Mouse (Mus musculus): ENCODE measurements around the gene Sfmbt1.

Gene Sfmbt1

DNA sequence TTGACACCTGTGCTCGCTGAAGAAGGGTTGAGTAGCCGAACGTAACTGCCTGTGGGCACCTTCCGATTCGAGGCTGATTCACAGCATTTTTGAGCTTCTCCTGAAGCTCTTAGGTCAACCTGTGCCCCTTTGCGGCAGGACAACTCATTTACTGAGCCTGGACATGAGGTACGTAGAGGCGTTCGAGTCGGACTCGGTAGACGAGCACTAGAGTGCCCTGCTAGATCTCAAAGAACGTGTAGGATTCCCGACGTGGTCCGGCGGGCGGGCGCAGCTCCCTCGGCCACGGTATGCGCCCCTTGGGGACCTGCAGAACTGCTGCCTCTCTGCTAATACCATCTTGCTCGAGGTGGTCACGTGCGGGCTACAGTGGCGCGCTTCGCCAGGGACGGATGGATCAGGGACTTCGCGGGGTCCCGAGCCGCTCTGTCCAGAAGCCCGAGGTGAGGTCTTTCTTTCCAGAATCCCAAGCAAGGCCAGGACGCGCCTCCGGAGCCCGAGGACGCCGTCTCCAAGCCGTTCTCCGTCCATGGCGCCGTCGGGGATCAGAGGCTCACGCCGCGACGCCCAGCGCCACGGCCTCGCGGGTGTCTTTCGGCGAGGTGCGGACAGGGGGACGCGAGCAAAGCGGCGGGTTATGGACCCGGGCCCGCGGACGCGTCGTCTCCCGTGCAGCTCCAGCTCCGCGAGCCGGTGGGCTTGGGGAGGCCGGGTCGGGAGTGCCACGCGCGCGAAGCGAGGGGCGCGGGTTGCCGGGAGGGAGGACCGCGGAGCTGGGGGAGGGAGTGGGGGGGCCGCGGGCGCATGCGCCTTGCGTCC, at the start of gene Sfmbt1:
Gene Sfmbt1 (plus strand): TSS at position 51 of the 819 bp plus-strand sequence.
- DNase-seq = peak; percentile 33 to 67

DNA sequence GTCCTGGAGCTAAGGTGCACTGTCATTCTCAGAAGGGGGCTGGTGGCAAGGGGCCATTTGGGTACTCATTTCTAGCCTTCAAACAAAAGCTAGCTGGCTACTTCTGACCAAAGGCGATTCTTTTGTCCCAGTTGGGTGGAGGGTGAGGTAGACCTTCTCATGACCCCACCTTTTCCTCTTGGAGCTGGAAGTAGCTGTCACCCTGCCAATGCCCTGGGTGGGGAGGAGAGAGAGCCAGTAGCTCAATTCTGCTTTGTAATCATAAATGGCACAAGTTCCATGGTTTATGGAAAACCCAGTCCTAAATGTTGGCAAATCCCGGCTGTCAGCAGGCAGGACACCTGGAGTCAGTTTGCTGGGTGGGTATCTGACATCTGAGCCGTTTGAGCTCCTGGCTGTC, 48.6 kb upstream of the Sfmbt1 start:
- peak; percentile 60 to 69 for DNase-seq

DNA sequence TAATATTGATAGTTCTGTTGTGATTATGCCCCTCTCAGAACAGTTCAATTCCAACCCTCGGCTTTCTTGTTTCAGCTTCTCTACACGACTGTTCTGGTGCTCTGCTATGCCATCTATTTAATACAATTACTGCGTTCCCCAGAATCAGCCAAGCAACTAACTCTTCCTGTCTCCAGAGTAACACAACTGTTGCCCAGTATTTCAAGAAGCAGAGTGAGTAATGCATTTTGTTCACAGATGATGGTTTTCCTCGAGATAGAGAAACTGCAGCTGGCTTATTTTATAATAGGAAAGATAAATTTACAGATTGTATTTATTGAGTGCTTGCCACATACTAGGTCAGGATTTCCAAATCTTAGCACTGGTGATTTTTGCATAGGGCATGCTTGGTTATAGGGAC, 48.0 kb upstream of the Sfmbt1 start:
- no peak for DNase-seq

DNA sequence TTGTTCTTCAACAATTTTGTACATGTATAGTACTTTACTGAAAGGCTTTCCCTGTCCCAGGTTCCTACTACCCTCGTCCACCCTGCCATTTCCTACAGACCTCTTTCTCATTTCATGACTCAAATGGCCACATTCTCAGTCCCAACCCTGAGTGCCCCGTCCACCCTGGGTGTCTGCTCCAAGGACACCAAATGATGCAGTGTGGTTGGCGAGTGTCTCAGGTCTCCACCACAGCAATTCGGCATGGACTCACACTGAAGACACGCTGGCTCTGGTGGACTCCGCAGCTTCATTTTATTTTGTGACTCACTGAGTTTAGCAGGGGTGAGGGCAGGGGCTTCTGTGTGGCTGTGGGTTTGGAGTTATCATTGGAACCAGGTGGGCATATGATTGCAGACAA, 44.5 kb upstream of the Sfmbt1 start:
- no peak for DNase-seq

DNA sequence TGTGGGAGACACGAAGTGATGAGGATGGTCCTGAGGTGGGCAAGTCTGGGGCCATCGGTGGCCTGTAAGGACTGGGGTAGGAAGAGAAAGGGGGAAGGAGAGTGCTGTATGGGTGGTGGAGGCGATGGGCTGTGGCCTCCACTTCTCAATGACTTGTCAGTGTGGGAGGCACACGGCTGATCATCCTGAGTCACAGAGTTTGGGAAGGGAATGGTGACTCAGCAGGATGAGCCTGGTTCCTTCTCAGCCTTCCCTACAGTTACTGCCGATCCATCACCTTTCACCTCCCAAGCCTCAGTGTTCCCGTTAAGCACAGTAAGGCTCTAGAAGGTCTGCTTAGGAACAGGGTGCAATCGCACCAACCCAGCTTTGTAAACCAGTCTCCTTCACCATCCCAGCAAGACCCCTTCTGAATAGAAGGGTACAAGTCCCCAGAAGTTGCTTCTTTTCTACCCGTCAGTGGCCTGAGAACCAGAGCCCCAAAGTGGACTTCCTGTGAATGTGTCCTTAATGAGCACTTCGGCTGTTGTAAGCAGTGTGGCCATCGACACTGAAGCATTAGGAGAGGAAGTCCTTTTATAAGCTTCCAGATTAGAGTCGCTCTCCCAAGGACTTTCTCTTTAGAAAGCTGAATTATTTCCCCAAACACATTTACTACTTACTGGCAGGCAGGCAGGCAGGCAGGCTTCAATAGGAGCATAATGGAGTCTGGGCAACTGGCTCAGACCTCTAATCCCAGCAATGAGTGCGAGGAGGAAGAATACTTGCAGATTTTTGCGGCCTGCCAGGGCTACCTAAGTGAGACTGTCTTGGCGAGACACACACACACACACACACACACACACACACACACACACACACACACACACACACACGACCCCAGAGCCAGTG, 43.3 kb upstream of the Sfmbt1 start:
- no peak for DNase-seq

DNA sequence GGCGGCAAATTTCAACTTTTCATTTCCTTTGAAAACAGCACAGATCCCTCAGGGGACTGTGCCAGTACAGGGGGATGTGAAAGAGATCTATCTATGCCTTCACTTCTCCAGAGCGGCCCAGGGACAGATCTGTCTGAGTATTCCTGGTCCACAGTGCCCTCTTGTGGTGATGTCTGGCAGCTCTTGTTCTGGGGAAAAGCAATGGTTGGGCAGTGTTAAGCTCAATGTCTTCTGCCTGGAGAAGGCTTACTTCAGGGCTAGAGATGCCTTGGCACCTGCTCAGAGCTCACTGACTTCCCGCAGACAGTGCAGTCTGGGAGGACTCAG, 42.7 kb upstream of the Sfmbt1 start:
- DNase-seq = peak; percentile 86 to 93

DNA sequence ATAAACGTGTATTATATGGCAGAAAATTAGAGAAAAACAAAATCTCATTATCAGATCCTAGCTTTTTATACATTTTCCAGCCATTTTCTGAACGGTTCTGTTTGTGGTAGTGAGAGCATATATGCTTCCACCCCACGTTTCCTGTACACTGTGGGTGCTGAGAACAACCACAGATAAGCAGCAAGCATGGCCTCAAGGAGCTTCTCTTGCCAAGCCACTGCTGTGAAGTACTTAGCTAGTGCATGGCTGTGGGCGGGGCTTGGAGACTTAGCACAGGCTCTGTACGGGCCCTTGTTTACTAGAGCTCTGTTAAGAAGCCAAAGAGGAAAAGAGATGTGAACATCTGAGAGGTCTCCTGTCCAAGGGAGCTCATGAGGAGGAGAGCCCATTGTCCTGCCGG, 39.7 kb upstream of the Sfmbt1 start:
- no peak for DNase-seq

DNA sequence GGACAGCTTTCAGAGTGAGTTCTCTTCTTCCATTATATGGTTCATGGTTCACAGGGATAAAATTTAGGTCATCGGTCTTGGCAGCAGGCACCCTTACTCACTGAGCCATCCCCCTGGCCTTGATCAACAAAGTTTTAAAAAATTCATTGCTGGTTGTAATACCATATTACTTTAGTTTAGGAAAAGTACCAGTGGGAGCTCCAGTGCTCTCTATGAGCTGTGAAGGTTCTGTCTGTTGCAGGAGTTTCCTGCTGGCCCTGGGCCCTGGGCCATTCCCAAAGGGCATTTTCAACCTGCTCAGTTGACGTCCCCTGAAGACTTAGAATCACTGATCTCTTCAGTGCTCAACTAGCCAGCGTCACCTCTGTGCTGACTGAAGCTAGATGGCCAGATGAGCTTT, 32.5 kb upstream of the Sfmbt1 start:
- DNase-seq = no peak

DNA sequence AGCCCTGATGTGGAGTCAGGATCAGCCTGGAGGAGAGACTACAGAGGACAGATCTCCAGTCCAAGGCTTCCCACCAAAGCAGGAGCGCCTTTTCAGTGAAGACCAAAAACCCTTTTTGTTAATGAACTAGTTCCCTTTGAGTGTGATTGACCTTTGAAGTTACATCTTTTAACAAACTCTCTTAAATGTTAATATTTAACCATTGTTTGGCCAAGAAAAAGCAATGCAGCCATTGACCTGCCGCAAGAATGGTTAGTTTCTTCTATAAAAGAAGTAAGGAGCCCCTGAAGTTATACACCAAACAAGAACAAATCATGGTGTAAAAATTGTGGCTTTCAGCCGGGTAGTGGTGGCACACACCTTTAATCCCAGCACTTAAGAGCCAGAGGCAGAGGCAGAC, 24.0 kb upstream of the Sfmbt1 start:
- DNase-seq = peak in 1 of 2 experiments; percentile 32

DNA sequence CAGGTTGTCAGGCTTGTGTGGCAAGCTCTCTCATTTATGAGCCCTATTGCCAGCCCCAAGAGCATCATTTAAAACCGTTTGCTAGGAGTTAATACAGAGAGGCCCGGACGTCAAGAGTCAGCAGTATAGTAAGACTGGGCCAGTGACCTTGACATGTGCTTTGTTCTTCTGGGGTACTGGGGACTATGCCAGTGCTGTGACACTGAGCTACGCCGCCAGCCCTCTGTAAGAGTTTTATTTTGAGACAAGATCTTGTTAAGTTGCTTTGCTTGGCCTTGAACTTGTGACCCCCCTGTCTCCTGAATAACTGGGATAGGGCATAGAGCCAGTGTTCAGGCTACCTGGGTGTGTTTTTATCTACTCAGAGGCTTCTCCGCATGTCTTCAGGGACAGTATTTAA, 22.2 kb upstream of the Sfmbt1 start:
- DNase-seq = no peak

DNA sequence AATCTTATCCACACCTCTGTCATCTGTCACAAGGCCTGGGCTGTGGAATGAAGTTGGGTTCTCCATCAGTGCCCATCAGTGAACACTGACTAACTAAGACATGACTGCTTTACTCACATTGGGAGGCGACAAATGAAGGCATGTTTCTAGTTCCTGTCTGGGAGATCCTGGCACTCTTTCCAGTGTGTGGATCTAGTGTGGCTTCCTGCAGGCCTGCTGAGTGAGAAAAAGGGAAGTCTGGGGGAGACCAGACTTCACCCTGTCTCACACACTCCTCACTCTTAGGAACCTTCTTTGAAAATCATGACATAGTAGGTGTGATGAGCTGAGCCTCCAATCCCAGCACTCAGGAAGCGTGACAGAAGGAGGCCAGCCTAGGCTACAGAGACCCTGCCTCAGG, 19.9 kb upstream of the Sfmbt1 start:
- no peak for DNase-seq

DNA sequence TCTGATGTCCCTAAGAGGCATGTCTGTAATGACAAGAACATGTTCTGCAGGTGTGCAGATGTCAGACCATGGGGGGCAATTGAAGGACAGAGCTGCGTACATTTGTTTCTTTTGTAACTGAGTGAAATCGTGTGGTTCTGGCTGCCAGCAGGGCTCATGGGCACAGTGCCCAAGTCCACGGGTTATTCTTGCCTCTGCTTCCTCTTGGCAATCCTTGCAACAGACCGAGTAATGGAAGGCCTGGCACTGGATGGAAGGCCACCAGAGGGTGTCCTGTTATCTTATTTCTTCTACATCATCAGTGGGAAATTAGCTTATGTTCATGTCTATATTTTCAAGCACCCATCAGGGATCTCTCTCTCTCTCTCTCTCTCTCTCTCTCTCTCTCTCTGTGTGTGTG, 19.0 kb upstream of the Sfmbt1 start:
- DNase-seq = peak; percentile 87 to 93

DNA sequence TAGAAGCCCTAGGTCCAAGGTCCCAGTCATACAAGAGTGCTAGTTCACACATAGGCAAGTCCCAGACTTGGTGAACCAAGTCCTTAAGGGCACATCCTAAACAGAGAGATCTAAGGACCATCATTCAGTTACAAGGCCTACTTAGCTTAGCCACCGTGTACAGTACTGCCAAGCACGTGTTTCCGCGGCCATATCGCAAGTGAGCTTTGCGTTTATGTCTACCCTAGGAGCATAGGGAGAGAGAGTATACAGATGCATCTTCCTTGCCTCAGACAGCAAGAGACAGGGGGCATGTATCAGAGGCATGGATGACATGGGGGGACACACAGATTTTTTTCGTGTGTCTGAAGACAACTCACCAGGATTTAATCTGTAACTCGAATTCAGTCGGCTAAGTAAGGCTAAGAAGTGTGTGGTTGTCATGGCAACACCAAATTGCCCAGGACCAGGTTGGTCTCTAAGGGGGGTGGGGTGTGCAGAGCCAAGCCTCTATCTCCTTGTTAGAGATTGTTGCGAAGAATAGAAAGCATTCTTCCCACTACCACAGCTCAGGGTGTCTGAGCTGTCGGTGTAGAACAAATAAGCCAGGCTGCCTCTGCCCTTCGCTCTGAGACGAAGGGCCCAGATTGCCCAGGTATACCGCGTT, 17.1 kb upstream of the Sfmbt1 start:
- no peak for DNase-seq

DNA sequence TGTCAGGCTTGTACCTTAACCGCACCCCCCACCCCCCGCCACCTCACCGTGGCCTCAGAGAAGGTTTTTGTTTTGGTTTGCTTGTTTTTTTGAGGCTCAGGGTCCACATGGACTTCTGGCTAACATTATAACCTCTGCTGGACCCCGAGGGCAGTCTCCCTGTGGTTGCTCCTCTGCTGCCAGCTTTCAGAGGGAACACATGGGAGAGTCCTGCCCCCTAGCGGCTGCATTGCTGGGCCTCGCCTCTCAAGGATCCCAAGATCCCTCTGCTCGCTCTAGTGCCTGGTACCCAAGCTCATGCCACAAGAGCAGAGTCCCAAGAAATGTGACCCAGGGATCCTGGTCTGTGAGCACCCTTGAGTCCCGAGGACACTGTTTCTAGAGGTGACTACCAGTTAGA, 15.0 kb upstream of the Sfmbt1 start:
- DNase-seq = peak; percentile 58 to 86

DNA sequence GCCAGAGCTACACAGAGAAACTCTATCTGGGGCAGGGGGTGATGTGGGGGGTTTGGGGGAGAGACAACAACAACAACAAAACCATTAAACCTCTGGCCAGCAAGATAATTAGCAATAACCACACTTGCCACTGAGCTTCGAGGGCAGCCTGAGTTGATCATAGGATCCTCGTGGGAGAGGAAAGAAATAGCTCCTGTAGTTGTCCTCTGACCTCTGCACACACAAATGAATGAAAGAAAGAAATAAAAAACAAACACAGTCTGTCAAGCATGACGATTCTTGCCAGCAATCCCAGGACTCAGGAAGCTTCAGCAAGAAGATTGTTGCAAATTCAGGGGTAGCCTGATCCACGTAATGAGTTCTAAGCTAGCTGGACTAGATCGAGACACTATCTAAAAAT, 12.1 kb upstream of the Sfmbt1 start:
- DNase-seq = peak; percentile 26 to 49

DNA sequence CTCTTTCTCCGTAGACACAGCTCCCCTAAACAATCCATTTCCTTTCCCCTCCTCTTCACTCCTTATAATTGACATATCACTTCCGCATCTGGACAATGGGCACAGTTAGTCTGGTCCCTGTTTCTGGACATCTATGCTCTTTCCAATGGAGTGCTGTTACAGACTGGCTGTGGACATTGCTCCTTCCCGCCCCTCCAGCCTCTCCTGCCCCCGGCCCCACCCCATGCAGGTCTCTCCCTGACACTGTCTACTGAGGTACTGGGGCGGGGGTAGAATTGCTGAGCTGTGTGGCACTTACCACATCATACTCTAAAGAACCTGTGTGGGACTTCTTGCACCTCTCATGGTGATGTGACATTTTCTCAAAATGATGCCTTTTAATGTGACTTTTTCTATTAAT, 11.6 kb upstream of the Sfmbt1 start:
- DNase-seq = no peak

DNA sequence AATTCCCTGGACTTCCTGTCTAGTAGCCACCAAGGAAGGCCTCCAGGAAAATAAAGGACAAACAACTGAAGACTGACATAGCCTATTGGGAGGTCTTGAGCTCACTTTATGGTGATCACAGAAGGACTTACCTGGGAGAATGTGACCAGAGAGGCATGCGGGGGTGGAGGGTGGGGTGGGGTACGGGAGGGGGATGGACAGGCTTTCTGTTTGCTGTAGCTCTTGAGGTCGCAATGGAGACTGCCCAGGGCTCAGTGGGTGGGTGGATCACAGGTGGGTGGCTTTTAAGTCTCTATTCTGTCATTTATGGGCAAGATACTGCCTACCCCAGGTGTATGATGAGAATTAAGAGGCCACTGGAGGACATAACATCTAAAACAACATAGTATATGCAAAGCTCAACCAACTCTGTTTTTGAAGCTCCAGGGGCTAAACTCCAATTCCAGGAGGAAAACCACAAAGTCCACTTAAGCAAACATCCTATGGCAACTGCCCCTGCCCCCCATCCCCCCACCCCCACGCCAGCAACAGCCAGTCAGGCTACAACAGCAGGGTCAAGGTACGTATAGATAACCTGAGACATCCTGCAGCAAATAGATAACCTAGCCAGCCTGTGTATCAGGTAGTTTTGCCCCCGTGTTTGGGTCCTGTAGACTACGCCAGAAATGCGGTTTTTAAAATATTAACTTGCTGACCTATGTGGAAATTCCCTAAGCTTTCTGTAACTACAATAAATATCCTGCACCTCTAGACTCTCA, 10.4 kb upstream of the Sfmbt1 start:
- no peak for DNase-seq

DNA sequence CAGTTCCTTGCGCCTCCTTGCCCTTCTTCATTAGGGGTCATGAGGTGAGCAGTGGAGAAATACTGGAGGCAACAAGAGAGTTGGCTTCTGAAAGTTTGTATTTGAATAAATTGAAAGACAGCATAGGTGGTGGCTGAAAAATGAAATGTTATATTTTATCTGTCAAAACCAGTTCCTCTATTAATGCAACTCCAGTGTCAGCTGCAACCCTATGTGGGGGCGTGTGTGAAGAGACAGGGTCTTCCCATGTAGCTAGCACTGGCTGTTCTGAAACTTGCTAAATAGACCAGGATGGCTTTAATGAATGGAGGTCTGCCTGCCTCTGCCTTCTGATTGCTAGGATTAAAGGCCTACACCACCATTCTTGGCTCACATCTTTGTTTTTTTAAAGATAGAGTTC, 2.8 kb upstream of the Sfmbt1 start:
- no peak for DNase-seq

DNA sequence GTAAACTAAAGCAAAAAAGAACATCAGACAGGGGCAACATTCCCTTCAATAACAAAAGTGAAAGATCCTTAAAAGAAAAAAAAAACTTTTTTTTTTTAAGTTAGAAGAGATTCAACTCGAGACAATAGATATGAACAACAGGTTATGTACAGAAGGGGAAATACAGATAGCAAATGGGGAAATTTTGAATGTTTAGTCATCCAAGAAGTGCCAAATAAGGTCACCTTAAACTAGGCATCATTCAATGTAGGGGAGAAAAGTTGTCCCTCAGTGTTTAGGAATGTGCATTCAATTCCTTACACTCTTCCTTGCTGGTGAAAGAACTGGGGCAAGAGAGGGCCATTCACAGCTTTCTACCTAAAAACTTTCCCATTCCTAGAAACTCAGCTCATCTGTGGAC, 880 bp upstream of the Sfmbt1 start:
- no peak for DNase-seq

DNA sequence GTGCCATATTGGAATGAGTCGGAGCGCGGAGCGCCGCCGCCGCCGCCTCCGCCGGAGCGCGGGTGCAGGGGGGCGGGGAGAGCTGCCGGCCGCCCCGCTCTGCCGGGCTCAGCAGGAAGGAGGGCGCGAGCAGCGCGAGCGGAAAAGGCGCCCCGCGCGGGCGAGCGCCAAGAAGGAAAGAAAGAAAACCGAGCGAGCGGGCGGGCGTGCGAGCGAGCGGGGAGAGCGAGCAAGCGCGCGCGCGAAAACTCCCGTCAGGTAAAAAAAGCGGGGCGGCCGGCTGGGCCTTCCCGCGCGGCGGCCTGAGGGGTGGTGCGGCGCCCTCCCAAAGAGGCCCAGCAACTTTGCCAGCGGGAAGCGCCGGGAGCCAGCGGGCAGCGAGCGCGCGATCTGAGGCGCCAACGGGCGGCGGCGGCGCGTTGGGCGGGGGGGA, 985 bp downstream of the Sfmbt1 start:
- DNase-seq = peak; percentile 82 to 91

DNA sequence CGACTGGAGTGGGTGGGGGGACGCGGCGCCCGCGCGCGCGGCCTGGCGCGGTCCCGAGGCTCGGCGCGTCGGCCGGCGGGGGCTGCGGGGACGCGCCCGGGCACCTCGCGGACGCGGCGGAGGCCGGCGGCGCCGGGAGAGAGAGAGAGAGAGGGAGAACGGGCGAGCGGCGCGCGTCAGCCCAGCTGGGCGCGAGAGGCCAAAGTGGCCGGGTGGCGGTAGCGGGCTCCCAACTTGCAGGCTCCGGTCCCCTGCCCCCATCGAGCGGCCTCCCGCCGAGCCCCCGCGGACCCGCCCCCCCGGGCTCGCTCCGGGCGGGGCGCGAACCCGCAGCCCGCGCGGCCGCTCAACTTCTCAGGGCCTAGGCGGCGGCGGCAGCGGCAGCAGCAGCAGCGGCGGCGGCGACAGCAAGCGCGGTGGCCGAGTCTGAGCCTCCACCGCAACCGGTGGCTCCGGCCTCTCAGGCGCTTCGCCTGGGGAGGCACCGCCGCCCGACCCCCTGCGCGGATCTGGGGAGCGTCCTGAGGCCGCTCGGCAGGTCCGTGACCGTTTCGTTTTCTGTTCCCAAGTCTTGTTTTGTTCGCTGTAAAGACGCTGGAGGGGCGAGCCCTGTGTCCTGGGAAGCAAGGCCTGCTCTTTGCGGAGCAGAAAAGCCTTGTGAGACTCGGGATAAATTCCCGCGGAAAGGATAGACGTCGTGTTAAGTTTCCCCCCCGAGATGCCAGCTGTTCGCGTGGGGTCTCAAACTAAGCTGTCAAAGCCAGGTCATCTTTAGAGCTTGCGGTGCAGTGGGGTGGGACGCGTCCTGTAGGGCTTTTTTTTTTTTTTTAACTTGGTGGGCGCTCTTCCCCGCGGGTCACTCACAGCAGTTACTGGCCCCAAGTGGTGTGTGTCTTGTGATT, 1.7 kb downstream of the Sfmbt1 start:
- DNase-seq = peak; percentile 58 to 77

DNA sequence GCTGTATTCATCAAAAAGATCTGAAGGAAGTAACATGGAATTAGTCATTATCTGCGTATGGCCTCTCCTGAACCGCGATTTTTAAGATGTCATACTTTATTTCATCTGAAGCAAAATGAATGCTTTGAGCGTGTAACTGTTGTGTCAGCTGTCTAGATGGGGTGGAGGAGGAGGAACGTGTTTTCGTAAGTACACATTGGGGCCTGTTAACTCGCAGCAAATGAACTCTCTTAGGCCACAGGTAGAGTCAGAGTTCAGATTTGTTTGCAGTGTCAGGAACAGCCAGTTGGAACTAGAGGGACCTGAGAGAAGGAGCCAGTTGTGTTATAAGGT, 2.3 kb downstream of the Sfmbt1 start:
- peak; percentile 28 to 59 for DNase-seq
